Mouse (Mus musculus) neural tube, embryonic 15.5 days (tissue): Measurements from ENCODE around the gene Arhgap25. TPM values are rescaled to one million over a fixed set of nuclear protein-coding genes. Genes with fewer than 3 reads are reported as not detected.

Source experiments
- ATAC-seq: fragments of 200-750 bp; cut with Nextera tagmentation; 2 replicates; pipeline ENCODE4 v1.8.0; 2017; ENCODE audit warnings: mild to moderate bottlenecking, moderate TSS enrichment, moderate library complexity; ENCODE audit not compliant: low FRiP score
- H3K27ac ChIP-seq: fragments of 300-500 bp; sonication (generic); replicated peaks from 2 replicates; pipeline ENCODE4 v1.5.1; 2015; ENCODE audit warnings: mild to moderate bottlenecking, inconsistent platforms
- H3K27me3 ChIP-seq: fragments of 300-500 bp; sonication (generic); replicated peaks from 2 replicates; pipeline ENCODE4 v1.6.1; 2015; ENCODE audit warnings: inconsistent platforms
- H3K36me3 ChIP-seq: fragments of 300-500 bp; sonication (generic); 2 replicates; pipeline ENCODE4 v1.6.1; 2015; ENCODE audit warnings: inconsistent platforms
- H3K4me1 ChIP-seq: fragments of 300-500 bp; sonication (generic); 2 replicates; pipeline ENCODE4 v1.6.1; 2015; ENCODE audit warnings: inconsistent platforms
- H3K4me2 ChIP-seq: fragments of 300-500 bp; sonication (generic); 2 replicates; pipeline ENCODE4 v1.6.1; 2015; ENCODE audit warnings: inconsistent platforms, mild to moderate bottlenecking, moderate library complexity
- H3K4me3 ChIP-seq: fragments of 300-500 bp; sonication (generic); replicated peaks from 2 replicates; pipeline ENCODE4 v1.5.1; 2015; ENCODE audit warnings: mild to moderate bottlenecking, inconsistent platforms
- H3K9ac ChIP-seq: fragments of 300-500 bp; sonication (generic); replicated peaks from 2 replicates; pipeline ENCODE4 v1.6.1; 2015; ENCODE audit warnings: mild to moderate bottlenecking, inconsistent platforms
- H3K9me3 ChIP-seq: fragments of 300-500 bp; sonication (generic); replicated peaks from 2 replicates; pipeline ENCODE4 v1.6.1; 2016; ENCODE audit warnings: inconsistent platforms
- WGBS: fragments of 180-500 bp; shearing (Covaris S2); methylation state at CpG from one replicate; pipeline ENCODE4 v1.1.7; 2015; ENCODE audit warnings: mixed read lengths; 5-methylcytosine and 5-hydroxymethylcytosine counted together
- polyA plus RNA-seq: library from polyadenylated mRNA; unstranded; fragments of >200 nt; fragmentation: Nextera tagmentation; extraction: Ambion mirVana; gene quantifications from 2 replicates; pipeline ENCODE4 v1.2.1, GENCODE M21; 2015

The Arhgap25 gene
- polyA plus RNA-seq, 1 experiment from 2014 or later, result 3.6 TPM

DNA sequence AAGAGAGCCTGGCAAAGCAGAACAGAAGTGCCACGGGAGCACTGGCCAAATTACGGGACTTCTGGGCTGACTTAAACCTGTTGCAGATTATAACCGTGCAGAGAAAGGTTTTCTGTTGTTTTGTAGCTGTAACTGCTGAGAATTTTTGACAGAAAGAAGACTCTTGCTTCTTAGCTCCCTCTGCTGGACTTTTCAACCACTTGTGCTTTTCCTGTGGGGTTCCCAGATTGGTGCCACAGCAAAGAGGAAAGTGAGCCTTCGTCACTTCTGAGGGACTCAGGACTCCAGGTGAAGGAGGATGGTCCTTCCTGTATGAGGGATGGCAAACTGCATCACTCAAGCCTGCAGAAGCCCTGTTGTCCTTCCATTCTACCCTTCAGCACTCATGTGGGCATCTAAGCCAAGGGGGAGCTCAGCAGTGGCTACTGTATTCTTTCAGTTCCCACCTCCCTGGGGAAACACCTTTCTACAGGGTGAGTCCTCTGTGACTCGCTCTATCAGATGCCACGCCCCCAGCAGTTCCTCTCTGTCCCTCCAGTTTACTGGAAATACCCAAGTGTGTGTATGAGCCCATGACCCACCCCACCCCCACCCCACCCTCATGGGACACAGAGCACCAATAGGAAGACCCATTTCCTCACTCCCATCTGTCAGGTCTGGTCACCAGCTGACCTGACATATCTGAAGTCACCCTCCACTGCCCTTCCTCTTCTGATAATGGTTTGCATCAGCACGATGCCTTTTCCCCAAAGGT lies 19.2 kb upstream of the Arhgap25 start:
- no peak for ATAC-seq
- WGBS, result 57% methylated on average over 7 of the region's 7 CpGs
- H3K27me3 ChIP-seq, result no peaks in the 10 kb centered on the region

DNA sequence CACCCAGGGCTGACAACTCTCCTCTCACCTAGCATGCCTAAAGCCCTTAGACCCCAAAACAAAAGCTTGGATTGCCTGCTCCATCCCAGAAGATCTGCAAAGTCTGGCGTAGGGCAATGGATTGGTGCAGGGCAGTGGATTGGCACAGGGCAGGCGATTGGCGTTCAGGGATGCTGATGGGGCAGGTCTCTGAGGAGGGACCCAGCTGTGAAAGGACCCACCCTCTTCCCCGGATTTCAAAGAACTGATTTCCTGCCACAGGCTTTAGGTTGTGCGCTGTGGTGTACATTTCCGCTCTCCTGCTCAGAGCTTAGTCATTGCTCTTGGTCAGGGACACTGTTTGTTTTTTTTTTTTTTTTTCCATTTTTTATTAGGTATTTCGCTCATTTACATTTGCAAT lies 14.8 kb upstream of the Arhgap25 start:
- no peak overlapping the region for H3K4me2 ChIP-seq

More for the DNA sequence above, 19.2 kb upstream of the Arhgap25 start:
- H3K27ac ChIP-seq, result no peak overlapping the region
- no peaks in the 10 kb centered on the region for H3K4me1 ChIP-seq
- no peak overlapping the region for H3K9ac ChIP-seq
- no peak overlapping the region for H3K4me2 ChIP-seq
- no peaks in the 10 kb centered on the region for H3K9me3 ChIP-seq
- no peaks in the 10 kb centered on the region for H3K36me3 ChIP-seq
- no peak overlapping the region for H3K4me3 ChIP-seq

DNA sequence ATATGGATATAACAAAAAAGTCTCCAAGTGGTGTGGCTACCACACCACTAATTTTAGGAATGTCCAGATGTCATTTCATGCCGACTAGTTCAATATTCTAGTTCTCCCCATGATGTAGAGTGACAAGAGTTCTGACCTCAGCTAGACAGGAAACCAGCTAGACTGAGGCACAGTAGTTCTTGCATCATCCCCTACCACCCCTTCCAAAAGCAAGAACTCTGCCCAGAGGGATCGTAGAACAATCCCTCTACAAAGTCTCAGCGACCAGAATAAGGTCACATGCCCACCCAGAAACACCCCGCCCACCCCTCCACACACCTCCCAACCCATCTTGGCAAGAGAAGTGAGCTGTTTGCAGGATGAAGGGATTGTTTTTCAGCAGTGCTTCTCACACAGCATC lies 14.4 kb upstream of the Arhgap25 start:
- Histone ChIP-seq H3K27ac (no peak overlapping the region), H3K4me3 (no peak overlapping the region), H3K9ac (no peak overlapping the region), H3K36me3 (no peaks in the 10 kb centered on the region), H3K4me2 (no peak overlapping the region), H3K9me3 (no peaks in the 10 kb centered on the region), H3K4me1 (no peaks in the 10 kb centered on the region), H3K27me3 (no peaks in the 10 kb centered on the region)
- no peak for ATAC-seq
- WGBS, result 90% methylated on average over 4 of the region's 4 CpGs

More for the DNA sequence above, 14.8 kb upstream of the Arhgap25 start:
- Histone ChIP-seq H3K9ac (no peak overlapping the region), H3K27me3 (no peaks in the 10 kb centered on the region), H3K4me3 (no peak overlapping the region), H3K27ac (no peak overlapping the region), H3K36me3 (no peaks in the 10 kb centered on the region), H3K9me3 (no peaks in the 10 kb centered on the region), H3K4me1 (no peaks in the 10 kb centered on the region)
- ATAC-seq, result no peak
- 86% methylated on average over 7 of the region's 7 CpGs for WGBS

DNA sequence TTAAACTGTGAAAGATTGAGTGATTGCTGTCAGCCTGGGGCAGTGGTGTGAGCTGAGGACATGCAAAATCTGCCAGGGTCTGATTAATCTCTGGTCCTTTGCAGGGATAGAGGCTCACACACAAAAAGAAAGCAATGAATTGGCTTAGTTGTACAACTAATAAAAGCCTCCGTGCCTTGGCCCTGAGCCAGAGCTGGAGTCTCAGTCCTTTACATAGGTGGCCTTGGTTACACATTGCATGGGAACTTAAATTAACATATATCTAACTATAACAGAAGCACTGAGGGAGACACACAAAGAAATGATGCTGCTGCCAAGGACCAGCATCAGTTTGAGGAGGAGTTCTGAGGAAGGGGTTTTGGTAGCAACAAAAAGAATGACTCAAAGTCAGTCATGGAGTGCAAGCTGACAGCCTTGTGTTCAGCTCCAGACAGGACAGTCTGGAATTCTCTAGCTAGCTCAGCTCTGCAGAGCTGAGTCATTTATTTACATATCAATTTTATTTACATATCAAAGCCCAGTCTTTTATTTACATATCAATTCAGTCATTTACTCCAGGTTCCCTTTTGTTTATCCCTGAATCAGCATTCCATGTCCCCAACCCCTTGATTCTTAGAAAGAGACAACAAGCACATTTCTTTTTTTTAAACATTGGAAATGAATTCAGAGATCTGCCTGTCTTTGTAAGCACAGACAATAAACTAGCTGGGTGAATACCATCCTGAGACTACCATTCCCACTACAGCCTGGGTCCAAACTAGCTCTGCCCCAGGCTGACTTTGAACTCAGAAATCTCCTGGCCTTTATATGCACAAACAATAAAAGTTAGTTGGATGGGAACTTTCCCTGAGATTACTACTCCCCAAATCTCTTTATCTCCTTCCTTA lies 12.5 kb upstream of the Arhgap25 start:
- H3K4me1 ChIP-seq, result no peaks in the 10 kb centered on the region
- no peak overlapping the region for H3K9ac ChIP-seq
- WGBS, result 13% methylated on average over 1 of the region's 1 CpGs
- H3K4me3 ChIP-seq, result no peak overlapping the region
- no peaks in the 10 kb centered on the region for H3K36me3 ChIP-seq
- no peak overlapping the region for H3K4me2 ChIP-seq
- H3K27me3 ChIP-seq, result no peaks in the 10 kb centered on the region
- H3K27ac ChIP-seq, result no peak overlapping the region
- peak; percentile 75 for ATAC-seq
- no peaks in the 10 kb centered on the region for H3K9me3 ChIP-seq

DNA sequence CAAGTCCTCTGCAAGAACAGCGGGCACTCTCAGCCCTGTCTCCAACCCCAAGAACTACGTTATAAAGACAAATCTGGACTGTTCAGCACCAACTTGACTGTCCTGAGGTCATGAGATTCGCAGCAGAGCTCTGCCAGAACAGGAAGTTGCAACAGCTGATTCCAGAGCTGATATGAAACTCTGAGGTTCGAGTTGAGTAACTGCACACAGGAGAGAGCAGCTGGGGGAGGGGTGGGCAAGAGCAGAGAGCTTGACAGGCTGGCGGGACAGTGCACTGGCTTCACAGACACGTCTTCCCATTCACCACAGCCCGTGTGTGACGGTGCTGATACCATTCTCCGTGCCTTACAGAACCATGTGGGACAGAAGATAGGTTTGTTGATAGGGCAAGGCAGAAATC lies 9.0 kb upstream of the Arhgap25 start:
- no peak overlapping the region for H3K27ac ChIP-seq
- no peaks in the 10 kb centered on the region for H3K27me3 ChIP-seq
- no peaks in the 10 kb centered on the region for H3K4me1 ChIP-seq
- H3K9me3 ChIP-seq, result no peaks in the 10 kb centered on the region
- WGBS, result 83% methylated on average over 9 of the region's 9 CpGs
- no peak overlapping the region for H3K9ac ChIP-seq
- no peaks in the 10 kb centered on the region for H3K36me3 ChIP-seq
- no peak overlapping the region for H3K4me3 ChIP-seq
- ATAC-seq, result no peak
- no peak overlapping the region for H3K4me2 ChIP-seq

DNA sequence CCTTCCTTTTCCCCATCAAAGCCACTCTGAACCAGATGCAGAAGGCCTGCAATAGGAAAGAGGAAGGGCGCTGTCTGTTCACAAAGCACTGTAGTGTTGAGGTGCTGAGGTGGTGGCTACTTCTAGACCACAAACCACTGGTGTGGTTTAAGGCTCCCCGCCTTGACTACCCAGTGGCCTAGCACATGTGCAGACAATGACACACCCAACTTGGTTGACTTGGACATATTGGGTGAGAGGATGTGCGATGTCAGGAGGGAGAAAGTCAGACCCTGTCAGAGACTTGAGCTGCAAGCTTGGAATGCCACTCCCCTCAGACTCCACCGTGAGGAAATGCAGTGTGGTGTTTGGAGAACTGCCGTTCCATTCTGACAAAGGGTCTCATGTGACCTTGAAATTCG lies 8.1 kb upstream of the Arhgap25 start:
- ATAC-seq, result no peak
- Histone ChIP-seq H3K4me2 (no peak overlapping the region), H3K9me3 (no peaks in the 10 kb centered on the region), H3K9ac (no peak overlapping the region), H3K4me3 (no peak overlapping the region), H3K36me3 (no peaks in the 10 kb centered on the region), H3K27me3 (no peaks in the 10 kb centered on the region), H3K4me1 (no peaks in the 10 kb centered on the region), H3K27ac (no peak overlapping the region)
- 93% methylated on average over 6 of the region's 6 CpGs for WGBS

DNA sequence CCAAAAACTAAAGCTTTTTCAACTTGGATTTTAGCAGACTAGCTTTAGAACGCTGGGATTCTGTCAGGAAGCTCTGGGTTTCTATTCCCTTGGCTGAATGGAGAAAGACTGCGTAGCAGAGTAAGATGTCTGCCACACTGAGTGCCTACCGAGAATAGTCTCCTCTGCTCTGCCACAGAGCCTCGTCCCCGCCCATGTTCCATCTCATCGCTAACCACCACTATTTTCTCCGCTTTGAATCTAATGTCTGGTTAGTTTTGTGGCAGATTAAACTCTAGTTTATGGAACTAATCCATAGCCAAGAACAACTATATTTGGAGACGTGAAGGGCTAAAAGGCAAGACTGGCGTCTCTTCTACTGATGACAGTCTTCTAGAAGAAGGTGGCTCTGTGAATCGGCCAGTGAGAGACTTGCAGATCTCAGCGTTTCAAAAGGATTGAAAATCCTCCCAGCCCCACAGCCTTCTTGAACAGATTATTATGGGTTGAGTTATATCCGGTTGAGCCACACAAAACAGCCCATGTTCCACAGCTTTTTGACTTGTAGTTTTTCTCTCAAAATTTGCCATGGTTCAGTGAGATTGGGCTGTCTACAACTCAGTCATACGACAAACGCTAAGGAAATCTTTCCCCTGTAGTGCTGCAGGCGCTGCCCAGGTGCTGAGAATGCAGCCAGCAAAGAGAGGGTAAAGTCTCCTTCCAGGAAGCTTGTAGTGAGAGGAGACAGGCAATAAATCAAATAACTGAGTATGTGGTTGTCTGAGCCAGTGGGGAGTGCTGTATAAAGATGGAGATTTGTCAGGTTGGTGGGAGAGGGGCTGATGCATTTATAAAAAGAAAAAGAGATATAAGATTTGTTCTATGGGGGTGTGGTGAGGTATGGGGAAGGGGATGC lies 5.6 kb upstream of the Arhgap25 start:
- Histone ChIP-seq H3K36me3 (no peaks in the 10 kb centered on the region), H3K4me2 (no peak overlapping the region), H3K27ac (no peak overlapping the region), H3K27me3 (no peaks in the 10 kb centered on the region), H3K4me3 (no peak overlapping the region), H3K9ac (no peak overlapping the region), H3K9me3 (no peaks in the 10 kb centered on the region), H3K4me1 (no peaks in the 10 kb centered on the region)
- no peak for ATAC-seq
- WGBS, result 77% methylated on average over 15 of the region's 15 CpGs

DNA sequence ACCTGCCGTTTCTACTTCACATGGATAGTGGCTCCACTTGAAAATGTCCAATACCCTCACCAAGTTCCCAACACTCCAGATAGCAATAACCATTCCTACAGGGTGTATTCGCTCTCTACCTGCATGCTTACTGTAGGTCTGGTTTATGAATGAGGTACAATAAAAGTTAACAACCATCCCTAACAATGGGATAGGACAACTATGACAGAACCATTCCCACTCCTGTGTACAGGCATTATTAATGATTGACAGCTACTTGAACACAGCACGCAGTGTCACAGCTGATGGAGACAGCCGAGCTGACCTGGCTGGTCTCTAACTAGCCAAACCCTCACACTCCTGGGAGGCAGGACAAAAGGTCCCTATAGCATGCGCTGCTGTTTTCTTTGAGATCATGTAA lies 4.6 kb upstream of the Arhgap25 start:
- 72% methylated on average over 5 of the region's 5 CpGs for WGBS
- Histone ChIP-seq H3K36me3 (no peaks in the 10 kb centered on the region), H3K4me3 (no peak overlapping the region), H3K27me3 (no peaks in the 10 kb centered on the region), H3K27ac (no peak overlapping the region), H3K4me2 (no peak overlapping the region), H3K9ac (no peak overlapping the region), H3K9me3 (no peaks in the 10 kb centered on the region), H3K4me1 (no peaks in the 10 kb centered on the region)
- no peak for ATAC-seq

DNA sequence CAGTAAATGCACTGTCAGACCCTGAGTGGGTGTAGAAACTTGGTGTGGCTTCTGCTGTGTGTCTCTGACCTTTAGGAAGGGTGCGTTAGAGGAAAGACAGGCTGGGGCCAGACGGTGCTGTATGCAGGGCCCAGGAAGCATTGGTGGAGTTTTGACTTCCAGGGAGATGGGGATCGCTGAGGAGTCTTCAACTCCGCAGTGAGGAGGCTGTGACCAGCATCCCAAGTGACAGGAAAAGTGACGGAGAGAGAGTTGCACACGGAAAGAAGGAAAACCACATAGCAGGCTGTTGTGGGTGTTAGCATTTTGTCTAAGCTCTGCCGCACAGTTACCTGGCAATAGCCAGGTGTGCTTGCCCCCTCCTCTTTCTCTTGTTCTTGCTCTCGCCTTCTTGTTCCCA lies 3.2 kb upstream of the Arhgap25 start:
- Histone ChIP-seq H3K4me2 (no peak overlapping the region), H3K4me1 (no peaks in the 10 kb centered on the region), H3K9ac (no peak overlapping the region), H3K9me3 (no peaks in the 10 kb centered on the region), H3K36me3 (no peaks in the 10 kb centered on the region), H3K4me3 (no peak overlapping the region), H3K27ac (no peak overlapping the region), H3K27me3 (no peaks in the 10 kb centered on the region)
- ATAC-seq, result no peak
- WGBS, result 67% methylated on average over 8 of the region's 8 CpGs

DNA sequence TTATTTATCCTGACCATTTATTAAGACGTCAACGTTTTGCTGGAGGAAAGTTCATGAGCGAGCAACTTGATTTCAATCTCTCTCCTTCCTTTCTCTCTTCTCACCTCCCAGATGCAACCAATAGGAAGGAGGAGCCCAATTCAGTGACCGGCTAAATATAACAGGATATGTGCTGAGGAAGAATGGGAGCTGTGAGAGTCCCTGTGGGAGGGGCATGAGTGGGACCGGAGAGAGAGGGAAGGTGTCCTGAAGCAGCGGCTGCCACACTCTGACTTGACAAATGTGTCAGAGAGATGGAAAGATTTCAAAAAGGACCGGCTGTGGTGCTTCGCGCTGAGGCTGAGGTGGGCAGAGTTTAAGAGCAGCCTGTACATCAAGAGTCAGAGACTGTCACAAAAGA lies 2.6 kb upstream of the Arhgap25 start:
- no peaks in the 10 kb centered on the region for H3K36me3 ChIP-seq
- no peaks in the 10 kb centered on the region for H3K27me3 ChIP-seq
- ATAC-seq, result no peak
- no peaks in the 10 kb centered on the region for H3K9me3 ChIP-seq
- WGBS, result 76% methylated on average over 9 of the region's 9 CpGs
- no peaks in the 10 kb centered on the region for H3K4me1 ChIP-seq
- no peak overlapping the region for H3K4me2 ChIP-seq
- no peak overlapping the region for H3K27ac ChIP-seq
- no peak overlapping the region for H3K9ac ChIP-seq
- no peak overlapping the region for H3K4me3 ChIP-seq

DNA sequence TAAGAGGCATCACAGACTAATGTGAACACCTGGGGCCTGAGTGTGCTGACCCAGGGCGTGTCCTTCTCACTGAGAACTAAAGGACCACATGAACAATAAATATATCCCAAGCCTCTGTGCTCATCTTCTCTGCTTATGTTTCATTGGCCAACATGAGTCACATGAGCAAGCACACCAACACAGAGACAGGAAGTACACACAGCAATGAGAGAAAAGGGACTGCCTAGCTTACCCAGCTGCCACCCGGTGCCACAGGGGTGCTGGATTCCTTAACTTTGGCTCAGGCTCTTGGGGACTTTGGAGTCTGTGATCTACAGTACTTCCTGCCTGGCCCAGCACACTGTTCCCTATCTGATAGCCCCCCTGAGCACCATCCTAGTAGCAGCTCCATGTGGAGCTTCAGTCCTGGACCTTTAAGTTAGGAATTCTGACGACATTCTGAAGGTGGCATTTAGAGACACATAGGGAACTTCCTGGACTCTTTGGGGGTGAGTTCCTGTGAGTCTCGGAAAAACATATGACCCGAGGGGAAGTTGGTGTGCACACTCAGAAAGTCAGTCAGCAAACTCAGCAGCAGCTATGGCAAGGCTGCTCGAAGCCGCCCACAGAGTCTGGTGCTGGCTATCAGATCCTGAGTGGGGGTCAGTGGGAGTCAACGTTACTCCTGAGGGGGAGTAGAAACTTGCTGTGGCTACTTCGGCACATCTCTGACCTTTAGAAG lies 2.0 kb upstream of the Arhgap25 start:
- H3K9ac ChIP-seq, result no peak overlapping the region
- no peak overlapping the region for H3K4me2 ChIP-seq
- no peak for ATAC-seq
- no peaks in the 10 kb centered on the region for H3K4me1 ChIP-seq
- no peaks in the 10 kb centered on the region for H3K36me3 ChIP-seq
- H3K9me3 ChIP-seq, result no peaks in the 10 kb centered on the region
- H3K4me3 ChIP-seq, result no peak overlapping the region
- WGBS, result 85% methylated on average over 9 of the region's 9 CpGs
- H3K27me3 ChIP-seq, result no peaks in the 10 kb centered on the region
- no peak overlapping the region for H3K27ac ChIP-seq
